Mouse (Mus musculus) cerebellum, adult (tissue): ENCODE data around the gene Rogdi.

Experiments used
- ATAC-seq: cut with Nextera tagmentation; 2 replicates; pipeline ENCODE4 v1.9.2; 2017; ENCODE audit warnings: mild to moderate bottlenecking, moderate library complexity, mixed read lengths; ENCODE audit not compliant: insufficient number of reproducible peaks, low FRiP score, low TSS enrichment

The Rogdi gene

GRCm38 (mm10) chr16:5013054-5013838 is at the start of gene Rogdi:
TSS of gene Rogdi (minus strand) at chr16:5013553.
- ATAC-seq = peak; percentile 99

- no peak for ATAC-seq
These were observed 44.8 kb upstream of the Rogdi start for GRCm38 (mm10) chr16:5058114-5058513.

DNA sequence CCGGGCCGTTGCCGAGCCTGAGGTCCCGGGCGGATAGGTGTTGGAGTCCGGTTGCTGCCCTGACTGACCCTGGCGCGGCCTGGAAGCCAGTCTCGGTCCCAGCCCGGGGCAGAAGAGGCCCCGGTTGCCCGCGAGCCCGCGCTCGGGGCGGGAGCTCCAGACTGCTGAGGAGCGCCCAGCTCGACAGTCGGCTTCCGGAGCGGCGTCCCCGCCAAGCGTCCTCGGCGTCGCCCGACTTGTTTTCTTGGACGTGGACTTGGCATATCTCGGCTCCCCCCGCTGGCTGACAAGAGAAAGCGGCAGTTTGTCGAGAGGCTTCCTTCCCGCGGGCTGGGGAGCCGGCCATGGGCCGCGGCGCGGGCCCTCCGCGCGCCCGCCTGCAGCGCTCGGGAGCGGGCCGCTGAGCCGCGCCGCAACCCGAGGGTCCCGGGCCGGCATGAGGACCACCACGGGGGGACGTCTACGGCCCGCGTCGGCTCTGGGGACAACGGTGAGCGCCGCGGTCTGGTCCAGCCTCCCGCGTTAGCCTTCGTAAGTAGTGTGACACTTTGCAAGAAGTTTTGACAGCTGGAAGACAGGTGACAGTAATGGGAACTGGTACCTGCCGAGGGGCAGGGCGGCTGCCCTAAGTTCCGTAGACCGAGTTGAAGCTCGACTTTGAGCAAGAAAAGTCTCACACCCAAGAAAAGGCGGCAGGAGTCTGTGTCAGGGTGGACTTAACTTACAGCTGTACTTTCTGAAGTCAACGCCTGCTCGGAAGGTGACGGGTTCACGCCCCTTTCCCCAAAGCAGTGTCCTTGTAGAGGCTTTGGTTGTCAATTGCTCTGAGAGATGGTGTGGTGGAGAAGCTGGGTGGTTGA is 37.1 kb upstream of the Rogdi start:
- no peak; the same call in 1 of the 2 replicates for ATAC-seq

GRCm38 (mm10) chr16:5049774-5050234 is 36.5 kb upstream of the Rogdi start, which contains the start of the genes Glyr1 and Ubn1:
TSS of gene Glyr1 (minus strand) at chr16:5049863.
TSS of gene Ubn1 (plus strand) at chr16:5050057.
- ATAC-seq = peak; percentile 98

- ATAC-seq = peak; percentile 42; the same call in 1 of the 2 replicates
These were observed 35.9 kb upstream of the Rogdi start for GRCm38 (mm10) chr16:5049182-5049773.

- no peak for ATAC-seq
These were observed 32.0 kb upstream of the Rogdi start for GRCm38 (mm10) chr16:5045322-5045721.

DNA sequence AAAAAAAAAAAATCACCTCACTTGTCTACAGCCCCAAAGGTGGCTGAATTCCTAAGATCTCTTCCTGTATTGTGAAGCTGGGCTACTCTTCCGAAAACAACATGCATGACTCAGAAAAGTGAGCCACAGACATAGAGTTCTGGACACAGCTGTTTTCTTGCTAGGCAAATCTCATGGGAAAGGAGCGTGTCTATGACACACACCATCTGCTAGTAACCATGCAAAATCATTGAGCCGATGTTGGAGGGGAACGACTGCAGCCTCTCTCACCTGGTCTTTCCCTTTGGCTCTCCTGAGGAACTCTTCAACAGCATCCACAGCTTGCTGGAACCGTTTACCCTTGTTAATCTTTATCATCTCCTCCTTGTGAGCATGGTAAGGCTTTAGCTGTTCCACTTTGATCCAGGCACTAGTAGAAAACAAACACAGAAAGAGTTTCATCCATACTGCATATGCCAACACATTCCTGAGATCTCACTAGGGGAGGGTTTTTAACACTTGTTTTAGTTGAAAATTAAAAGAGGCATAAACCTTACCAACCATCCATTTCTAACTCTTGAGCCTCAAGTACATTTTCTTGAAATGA is 23.4 kb upstream of the Rogdi start:
- ATAC-seq = no peak

GRCm38 (mm10) chr16:5035591-5035990 is 22.2 kb upstream of the Rogdi start:
- ATAC-seq = no peak

DNA sequence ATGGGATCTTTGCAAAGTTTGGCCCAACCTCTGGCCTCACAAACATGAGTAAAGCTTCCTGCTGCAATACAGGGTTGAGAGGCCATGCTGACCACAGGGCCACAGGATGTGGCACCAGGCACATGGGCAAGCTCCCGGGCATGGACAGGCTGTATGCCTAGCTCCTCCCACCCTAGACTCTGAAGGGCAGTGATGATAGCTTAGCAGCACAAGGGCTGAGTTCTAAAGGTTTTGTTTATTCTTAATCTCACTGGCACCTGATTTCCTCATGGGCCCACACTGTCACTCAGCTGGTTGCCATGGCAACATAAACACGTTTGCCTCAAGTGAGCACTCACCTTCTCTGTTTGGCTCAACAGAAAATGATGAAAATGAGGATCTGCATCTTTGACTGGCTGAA is 16.5 kb upstream of the Rogdi start:
- no peak for ATAC-seq

- ATAC-seq = no peak
These were observed 10.7 kb upstream of the Rogdi start for GRCm38 (mm10) chr16:5024021-5024420.

DNA sequence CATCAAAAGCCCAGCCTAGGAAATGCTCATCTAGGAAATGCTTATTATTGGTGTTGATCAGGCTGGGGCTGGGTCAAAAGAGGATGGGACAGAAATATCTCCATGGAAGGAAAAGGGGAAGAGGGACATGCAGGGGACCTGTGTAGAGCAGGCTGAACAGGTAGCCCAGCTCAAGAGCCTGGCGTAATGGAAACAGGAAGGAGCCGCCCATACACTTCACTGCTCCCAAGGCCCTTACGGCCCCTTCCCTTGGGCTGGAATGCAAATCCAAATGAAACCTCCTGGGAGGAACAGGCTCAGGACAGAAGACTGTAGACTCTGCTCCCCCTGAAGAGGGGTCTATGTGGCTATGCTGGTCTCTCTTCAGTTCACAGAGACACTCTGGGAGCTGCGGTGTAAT is 1.2 kb upstream of the Rogdi start:
- no peak for ATAC-seq

GRCm38 (mm10) chr16:5012036-5013005 is 1.0 kb downstream of the Rogdi start:
- ATAC-seq = no peak

DNA sequence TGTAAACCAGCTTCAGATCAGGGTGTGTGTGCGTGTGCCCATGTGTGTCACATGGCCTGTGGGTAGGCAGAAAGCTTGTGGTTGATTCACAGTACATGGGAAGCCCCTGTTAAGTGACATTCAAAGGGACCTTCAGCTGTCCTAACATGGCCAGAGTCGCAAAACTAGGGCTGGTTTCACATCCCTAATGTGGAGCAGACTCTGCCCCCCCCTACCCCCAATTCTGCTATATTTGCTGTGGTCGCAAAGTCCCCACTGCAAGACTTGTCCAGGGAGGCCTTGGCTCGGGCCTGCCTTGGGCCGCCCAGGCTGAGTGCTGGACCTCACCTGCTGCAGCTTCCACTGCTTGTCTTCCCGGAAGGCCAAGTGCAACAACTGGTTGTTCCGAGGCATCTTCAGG is 2.1 kb downstream of the Rogdi start:
- ATAC-seq = no peak

- no peak for ATAC-seq
These were observed 2.9 kb downstream of the Rogdi start for GRCm38 (mm10) chr16:5010371-5010935.

GRCm38 (mm10) chr16:5008076-5008475 is 5.3 kb downstream of the Rogdi start:
- ATAC-seq = no peak

GRCm38 (mm10) chr16:5007492-5007891 is 5.9 kb downstream of the Rogdi start:
- ATAC-seq = no peak

GRCm38 (mm10) chr16:5007067-5007466 is 6.3 kb downstream of the Rogdi start, which contains the start of gene Smim22:
TSS of gene Smim22 (plus strand) at chr16:5007288.
- no peak for ATAC-seq

DNA sequence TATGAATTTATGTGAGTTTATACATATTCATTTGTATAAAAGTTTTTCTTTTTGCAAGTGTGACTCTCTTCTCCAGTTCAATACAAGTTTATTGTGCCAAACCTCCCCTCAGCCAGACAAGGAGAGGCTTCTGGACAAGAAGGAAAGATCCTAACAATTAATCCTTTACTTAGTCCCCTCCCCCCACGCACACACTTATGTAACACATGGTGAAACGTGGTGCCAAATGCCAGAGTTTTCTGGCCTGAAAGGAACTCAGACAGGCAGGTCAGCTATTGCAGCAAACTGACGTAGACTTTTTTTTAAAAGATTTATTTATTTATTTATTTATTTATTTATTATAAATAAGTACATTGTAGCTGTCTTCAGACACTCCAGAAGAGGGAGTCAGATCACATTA is 12.7 kb downstream of the Rogdi start:
- no peak for ATAC-seq

DNA sequence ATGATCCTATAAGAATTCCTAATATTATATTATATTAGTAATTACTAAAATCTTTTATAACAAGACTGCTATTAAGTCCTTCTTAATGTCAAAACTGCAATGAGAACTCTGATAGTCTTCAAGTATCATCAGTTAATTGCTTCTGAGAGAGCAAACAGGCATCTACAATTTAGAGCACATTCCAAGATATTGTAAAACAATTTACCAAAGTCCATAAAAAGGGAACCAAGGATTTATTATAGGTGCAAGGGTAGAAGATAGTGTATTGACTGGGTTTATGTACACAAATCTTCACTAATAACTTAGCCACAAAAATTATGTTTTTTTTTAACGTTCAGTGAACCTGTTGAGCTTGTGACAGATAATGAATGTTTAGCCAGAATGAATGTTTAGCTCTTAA is 14.4 kb downstream of the Rogdi start:
- no peak for ATAC-seq
